Mouse (Mus musculus) G1E (cell line): ENCODE measurements around the gene Lrp1.

Experiments used
- CTCF ChIP-seq: IDR thresholded peaks from 2 replicates; pipeline ENCODE4 v1.5.1; 2012; ENCODE audit warnings: low read depth, low read length, inconsistent platforms, mixed read lengths
- GATA1 ChIP-seq: IDR thresholded peaks from 2 replicates; pipeline ENCODE4 v1.6.1; 2012; ENCODE audit warnings: borderline replicate concordance, low read length, inconsistent platforms, mixed read lengths

GRCm38 (mm10) chr10:127512307-127512666 lies 108.7 kb downstream of the Lrp1 start:
- TF ChIP-seq CTCF (no peak), GATA1 (no peak)
